Mouse (Mus musculus) midbrain, embryonic 14.5 days (tissue): ENCODE results near the gene Ly6g5b. TPM values are rescaled to one million over a fixed set of nuclear protein-coding genes. Genes with fewer than 3 reads are reported as not detected.

Experiments used
- ATAC-seq: fragments of 200-750 bp; cut with Nextera tagmentation; 2 replicates; pipeline ENCODE4 v1.8.0; 2017; ENCODE audit warnings: moderate number of reproducible peaks, moderate library complexity; ENCODE audit not compliant: low FRiP score, low TSS enrichment
- DNase-seq: peaks from one replicate; pipeline ENCODE4 v3.0.0-alpha.2; 2015
- H3K27ac ChIP-seq: fragments of 300-500 bp; sonication (generic); replicated peaks from 2 replicates; pipeline ENCODE4 v1.5.1; 2014; ENCODE audit warnings: mild to moderate bottlenecking, low read depth, low read length, moderate library complexity
- H3K27me3 ChIP-seq: fragments of 300-500 bp; sonication (generic); 2 replicates; pipeline ENCODE4 v1.6.1; 2014; ENCODE audit warnings: low read length, control low read depth, mixed read lengths; ENCODE audit not compliant: control insufficient read depth, insufficient read depth
- H3K36me3 ChIP-seq: fragments of 300-500 bp; sonication (generic); 2 replicates; pipeline ENCODE4 v1.6.1; 2014; ENCODE audit warnings: low read length, control low read depth; ENCODE audit not compliant: control insufficient read depth, insufficient read depth
- H3K4me1 ChIP-seq: fragments of 300-500 bp; sonication (generic); 2 replicates; pipeline ENCODE4 v1.6.1; 2014; ENCODE audit warnings: mild to moderate bottlenecking, antibody characterized with exemption, low read length, control low read depth; ENCODE audit not compliant: control insufficient read depth, insufficient read depth
- H3K4me2 ChIP-seq: fragments of 300-500 bp; sonication (generic); 2 replicates; pipeline ENCODE4 v1.6.1; 2014; ENCODE audit warnings: mild to moderate bottlenecking, low read length, moderate library complexity
- H3K4me3 ChIP-seq: fragments of 300-500 bp; sonication (generic); replicated peaks from 2 replicates; pipeline ENCODE4 v1.5.1; 2014; ENCODE audit warnings: low read depth, low read length
- H3K9ac ChIP-seq: fragments of 300-500 bp; sonication (generic); replicated peaks from 2 replicates; pipeline ENCODE4 v1.6.1; 2014; ENCODE audit warnings: mild to moderate bottlenecking, low read length, moderate library complexity
- H3K9me3 ChIP-seq: fragments of 300-500 bp; sonication (generic); 2 replicates; pipeline ENCODE4 v1.6.1; 2016; ENCODE audit warnings: low read length, control low read depth, mixed read lengths; ENCODE audit not compliant: control insufficient read depth
- WGBS: fragments of 180-500 bp; shearing (Covaris S2); extraction: QIAGEN DNeasy Blood & Tissue Kit; methylation state at CpG from one replicate; pipeline ENCODE4 v1.1.7; 2014; 5-methylcytosine and 5-hydroxymethylcytosine counted together
- polyA plus RNA-seq: library from polyadenylated mRNA; unstranded; fragments of >200 nt; fragmentation: Nextera tagmentation; extraction: Ambion mirVana; gene quantifications from 2 replicates; pipeline ENCODE4 v1.2.1, GENCODE M21; 2014

Gene Ly6g5b
- polyA plus RNA-seq, 1 experiment from 2014 or later: 1.3 TPM

- no peak for DNase-seq
- no peak overlapping the region for H3K9ac ChIP-seq
- no peaks in the 10 kb centered on the region for H3K36me3 ChIP-seq
- H3K4me3 ChIP-seq: no peak overlapping the region
- no peaks in the 10 kb centered on the region for H3K4me1 ChIP-seq
- no peak overlapping the region for H3K4me2 ChIP-seq
- 60% methylated on average over 17 of the region's 17 CpGs for WGBS
- no peak overlapping the region for H3K27ac ChIP-seq
- ATAC-seq: no peak
- H3K27me3 ChIP-seq: no peaks in the 10 kb centered on the region
- H3K9me3 ChIP-seq: no peaks in the 10 kb centered on the region
These were observed 41.1 kb downstream of the Ly6g5b start for GRCm38 (mm10) chr17:35074097-35074496.

DNA sequence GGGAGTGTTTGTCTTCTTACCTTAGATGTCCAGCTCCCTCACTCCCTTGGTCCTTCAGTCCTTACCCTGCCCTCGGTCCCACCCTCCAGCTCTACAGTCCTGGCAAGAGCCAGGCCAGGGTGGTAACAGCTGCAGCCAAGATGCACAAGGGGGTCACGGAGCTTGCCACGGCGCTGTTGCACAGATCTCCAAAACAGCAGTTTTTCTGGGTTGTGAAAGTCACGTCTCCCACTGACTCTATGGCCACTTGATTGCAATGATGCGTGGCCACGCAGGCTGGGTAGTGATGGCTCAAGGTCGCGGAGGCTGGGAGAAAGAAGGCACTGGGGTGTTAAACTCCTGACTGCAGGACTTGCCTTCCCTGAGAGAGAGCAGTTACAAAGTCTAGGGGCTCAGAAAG is 43.8 kb downstream of the Ly6g5b start:
- H3K4me1 ChIP-seq: no peaks in the 10 kb centered on the region
- H3K4me2 ChIP-seq: no peak overlapping the region
- whole genome bisulfite sequencing: 81% methylated on average over 9 of the region's 9 CpGs
- no peaks in the 10 kb centered on the region for H3K36me3 ChIP-seq
- no peaks in the 10 kb centered on the region; the same call in 1 of the 2 replicates for H3K27me3 ChIP-seq
- H3K9me3 ChIP-seq: no peaks in the 10 kb centered on the region
- H3K9ac ChIP-seq: no peak overlapping the region
- ATAC-seq (no peak), DNase-seq (no peak)
- H3K4me3 ChIP-seq: no peak overlapping the region
- no peak overlapping the region for H3K27ac ChIP-seq

GRCm38 (mm10) chr17:35070556-35071229 is 44.5 kb downstream of the Ly6g5b start:
- Histone ChIP-seq H3K9me3 (no peaks in the 10 kb centered on the region), H3K4me2 (no peak overlapping the region), H3K36me3 (no peaks in the 10 kb centered on the region), H3K27me3 (no peaks in the 10 kb centered on the region; the same call in 1 of the 2 replicates), H3K9ac (no peak overlapping the region), H3K27ac (no peak overlapping the region), H3K4me1 (no peaks in the 10 kb centered on the region), H3K4me3 (no peak overlapping the region)
- DNase-seq: no peak
- ATAC-seq: no peak
- WGBS: 68% methylated on average over 6 of the region's 6 CpGs

GRCm38 (mm10) chr17:35068213-35068914 is 46.9 kb downstream of the Ly6g5b start:
- H3K4me2 ChIP-seq: no peak overlapping the region
- no peak overlapping the region for H3K4me3 ChIP-seq
- H3K9me3 ChIP-seq: no peaks in the 10 kb centered on the region
- 0 out of 2 replicates have a peak, but pooled peaks cover 4% of the 10 kb centered on the region for H3K4me1 ChIP-seq
- peaks cover 18% of the 10 kb centered on the region; the same call in 1 of the 2 replicates for H3K27me3 ChIP-seq
- DNase-seq: no peak
- 88% methylated on average over 17 of the region's 17 CpGs for WGBS
- no peaks in the 10 kb centered on the region for H3K36me3 ChIP-seq
- no peak overlapping the region for H3K9ac ChIP-seq
- no peak for ATAC-seq
- no peak overlapping the region for H3K27ac ChIP-seq

DNA sequence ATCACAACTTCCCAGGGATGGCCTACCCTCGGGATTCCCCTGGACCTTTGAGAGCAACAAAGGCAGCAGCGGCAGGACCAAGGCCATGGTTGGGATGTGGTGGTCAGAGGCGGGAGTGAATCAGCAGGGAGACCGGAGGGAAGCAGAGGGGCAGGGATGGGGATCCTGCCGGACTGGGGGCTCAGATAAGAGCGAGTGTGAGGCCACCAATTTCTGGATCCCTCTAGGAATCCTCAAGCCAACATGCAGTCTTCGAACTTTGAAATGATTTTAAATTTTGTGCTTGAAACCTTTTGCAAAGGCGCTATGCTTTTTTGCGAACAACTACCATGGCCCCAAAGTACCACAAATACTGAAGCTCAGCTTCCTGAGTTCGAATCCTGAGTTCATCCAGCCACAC is 49.1 kb downstream of the Ly6g5b start, which contains the start of gene Mpig6b:
Gene Mpig6b (minus strand): TSS at position 101 of the 400 bp plus-strand sequence.
- WGBS: 46% methylated on average over 10 of the region's 10 CpGs
- ATAC-seq (no peak), DNase-seq (no peak)
- Histone ChIP-seq H3K9me3 (no peaks in the 10 kb centered on the region), H3K36me3 (peaks cover 19% of the 10 kb centered on the region), H3K4me3 (peak within 1 kb of the TSS; percentile 19), H3K27me3 (peaks cover 18% of the 10 kb centered on the region; the same call in 1 of the 2 replicates), H3K4me2 (peak within 1 kb of the TSS; percentile 42), H3K4me1 (0 out of 2 replicates have a peak, but pooled peaks cover 4% of the 10 kb centered on the region), H3K27ac (no peak within 1 kb of the TSS), H3K9ac (no peak within 1 kb of the TSS)

DNA sequence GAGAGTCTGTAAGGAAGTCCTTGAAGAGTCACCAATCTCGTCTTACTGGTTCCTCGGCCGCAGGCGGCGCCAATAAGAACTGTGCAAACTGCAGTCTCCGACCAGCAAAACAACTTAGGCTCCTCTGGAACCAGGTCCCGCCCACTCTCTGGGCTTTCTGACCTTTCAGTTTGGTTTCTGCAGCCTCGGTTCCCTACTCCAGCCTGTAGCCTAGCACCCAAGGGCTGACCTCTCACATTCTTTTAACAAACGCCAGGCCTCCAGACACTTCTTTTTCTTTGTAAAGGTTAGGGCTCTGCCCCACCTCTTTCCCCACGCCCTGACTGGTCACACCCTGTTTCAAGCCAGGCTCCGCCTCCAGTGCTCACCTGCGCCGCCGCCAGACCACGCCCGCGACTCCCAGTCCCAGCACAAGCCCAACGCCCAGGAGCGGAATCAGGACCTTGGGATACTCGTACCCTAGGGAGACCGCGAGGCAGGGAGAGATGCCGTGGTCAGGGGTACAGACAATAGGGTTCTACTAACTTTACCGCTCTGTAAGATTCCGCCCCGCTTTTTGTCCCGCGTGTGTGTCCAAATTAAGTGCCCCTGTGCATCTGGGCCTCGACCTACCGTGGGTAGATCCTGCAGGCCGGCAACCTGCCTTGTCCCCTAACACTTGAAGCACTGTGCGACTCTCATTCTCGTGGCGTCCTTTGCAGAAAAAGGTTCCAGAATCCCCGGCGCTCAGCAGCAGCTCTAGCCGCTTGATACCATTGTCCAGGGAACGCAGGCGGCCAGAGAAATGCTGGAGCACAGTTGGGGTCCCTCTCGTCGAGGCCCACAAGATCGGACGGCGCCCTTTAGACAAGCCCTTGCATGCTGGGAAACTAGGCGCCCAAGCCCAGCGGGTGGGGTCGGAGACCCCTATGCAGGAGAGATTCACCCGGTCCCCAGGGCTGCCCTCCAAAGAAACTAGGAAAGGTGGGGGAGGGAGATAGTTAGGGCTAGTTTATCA is 50.0 kb downstream of the Ly6g5b start, which contains the start of gene Ly6g6c:
Gene Ly6g6c (plus strand): TSS at position 438 of the 997 bp plus-strand sequence.
- Histone ChIP-seq H3K4me2 (peak within 1 kb of the TSS; percentile 42), H3K9ac (peak within 1 kb of the TSS; percentile 20; the same call in 1 of the 2 replicates), H3K36me3 (peaks cover 24% of the 10 kb centered on the region), H3K4me1 (peaks cover 11% of the 10 kb centered on the region), H3K9me3 (no peaks in the 10 kb centered on the region), H3K4me3 (peak within 1 kb of the TSS; percentile 19), H3K27ac (no peak within 1 kb of the TSS), H3K27me3 (peaks cover 18% of the 10 kb centered on the region; the same call in 1 of the 2 replicates)
- ATAC-seq (no peak), DNase-seq (peak; percentile 39)
- 2% methylated on average over 48 of the region's 48 CpGs for WGBS

- H3K9me3 ChIP-seq: no peaks in the 10 kb centered on the region
- 33% methylated on average over 10 of the region's 10 CpGs for WGBS
- peaks cover 18% of the 10 kb centered on the region; the same call in 1 of the 2 replicates for H3K27me3 ChIP-seq
- peak overlapping the region; percentile 20; the same call in 1 of the 2 replicates for H3K9ac ChIP-seq
- H3K4me3 ChIP-seq: no peak overlapping the region
- peak overlapping the region; percentile 42 for H3K4me2 ChIP-seq
- peaks cover 24% of the 10 kb centered on the region for H3K36me3 ChIP-seq
- ATAC-seq (no peak), DNase-seq (no peak)
- H3K27ac ChIP-seq: no peak overlapping the region
- peaks cover 16% of the 10 kb centered on the region for H3K4me1 ChIP-seq
These were observed 50.8 kb downstream of the Ly6g5b start for GRCm38 (mm10) chr17:35064378-35064877.
